Mouse (Mus musculus) MEL (cell line): ENCODE measurements around the gene Ncaph2.

Source experiments
- CTCF ChIP-seq, 3 experiments: IDR thresholded peaks in 2 of 3; conservative IDR thresholded peaks in 1 of 3; 2 replicates each; pipeline ENCODE4 v1.5.1; 2011 to 2012; ENCODE audit warnings: low read length in 3 of 3, low read depth in 2 of 3, mild to moderate bottlenecking in 2 of 3, improper control_type of control experiment in 1 of 3, inconsistent platforms in 1 of 3, mixed read lengths in 1 of 3, moderate library complexity in 1 of 3; ENCODE audit not compliant: control insufficient read depth in 1 of 3, insufficient read depth in 1 of 3, poor library complexity in 1 of 3, severe bottlenecking in 1 of 3
- GABPA ChIP-seq: IDR thresholded peaks from 2 replicates; pipeline ENCODE4 v1.6.1; 2012; ENCODE audit warnings: low read depth, mild to moderate bottlenecking, inconsistent platforms, low read length, improper control_type of control experiment, moderate library complexity
- NRF1 ChIP-seq: IDR thresholded peaks from 2 replicates; pipeline ENCODE4 v1.6.1; 2014; ENCODE audit warnings: low read depth, mild to moderate bottlenecking, inconsistent platforms, low read length, improper control_type of control experiment, moderate library complexity; ENCODE audit not compliant: poor library complexity, insufficient read depth, severe bottlenecking
- TBP ChIP-seq: IDR thresholded peaks from 2 replicates; pipeline ENCODE4 v1.8.0; 2011; ENCODE audit warnings: low read depth, low read length, improper control_type of control experiment

GRCm38 (mm10) chr15:89316146-89316545 is 39.4 kb upstream of the Ncaph2 start:
- TF ChIP-seq GABPA (no peak), CTCF (IDR thresholded peaks at IDR 0.05 in 2 of 3, conservative IDR thresholded peaks at IDR 0.05 in 1 of 3; ENCODE audit: control insufficient read depth in 1 of 3, insufficient read depth in 1 of 3, low read depth in 2 of 3, low read length in 3 of 3, poor library complexity in 1 of 3, severe bottlenecking in 1 of 3) (peak; percentile 74 to 88 (median 77)), NRF1 (no peak), TBP (no peak)
